Mouse (Mus musculus) megakaryocyte progenitor cell, adult 5-6 weeks (primary cell): ENCODE results near the gene Bdkrb2. TPM values are rescaled to one million over a fixed set of nuclear protein-coding genes. Genes with fewer than 3 reads are reported as not detected.
A peak's percentile ranks its signal among the peaks of the same experiment; 100 is the strongest.

Experiments used
- ATAC-seq: replicated peaks from 2 replicates; pipeline ENCODE4 v1.8.0; 2016; ENCODE audit warnings: mild to moderate bottlenecking, moderate TSS enrichment, inconsistent platforms; ENCODE audit not compliant: poor library complexity
- total RNA-seq, 2 experiments: library from RNA; stranded (forward) in 1 of 2; stranded (reverse) in 1 of 2; fragments of 157-497, 149-512 nt in 1 of 2; fragments of 200-1000 nt in 1 of 2; gene quantifications; 2 replicates each; pipeline versions ENCODE4 v1.2.3 to v1.2.4; 2015 to 2017

Bdkrb2 gene
- total RNA-seq, 2 experiments from 2014 or later: not detected

DNA sequence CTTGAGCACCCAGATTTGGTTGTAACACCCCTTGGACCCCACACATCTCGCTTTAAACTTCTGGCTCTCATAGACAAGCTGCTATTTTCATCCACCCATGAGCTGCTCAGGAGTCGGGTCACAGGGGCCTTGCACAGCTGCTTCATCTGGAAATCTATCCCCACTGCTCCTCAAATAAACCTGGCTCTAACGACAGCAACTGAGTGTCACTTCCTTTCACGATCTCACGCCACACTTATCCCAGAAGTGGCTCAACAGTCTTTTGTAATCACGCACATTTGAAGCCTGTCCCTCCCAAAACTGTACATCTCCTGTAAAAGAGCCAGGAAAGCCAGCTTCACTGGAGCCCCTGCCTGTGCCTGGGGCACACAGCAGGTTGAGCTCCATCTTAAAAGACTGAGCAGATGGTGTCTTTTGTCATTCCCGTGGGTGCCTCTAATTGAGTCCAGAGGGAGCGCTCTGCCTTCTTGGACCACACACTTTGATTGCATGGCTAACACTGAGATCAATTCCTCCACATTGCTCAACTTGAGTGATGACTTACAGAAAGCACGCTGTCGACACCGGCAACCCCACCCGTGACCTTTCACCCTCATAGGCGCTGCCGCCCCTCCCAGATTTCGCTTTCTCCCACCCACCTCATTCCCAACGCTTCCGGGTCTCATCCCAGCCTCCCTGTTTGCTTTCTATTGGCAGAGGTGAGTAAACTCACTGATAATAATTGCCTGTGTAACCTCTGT lies 17.2 kb upstream of the Bdkrb2 start:
- ATAC-seq: no peak

DNA sequence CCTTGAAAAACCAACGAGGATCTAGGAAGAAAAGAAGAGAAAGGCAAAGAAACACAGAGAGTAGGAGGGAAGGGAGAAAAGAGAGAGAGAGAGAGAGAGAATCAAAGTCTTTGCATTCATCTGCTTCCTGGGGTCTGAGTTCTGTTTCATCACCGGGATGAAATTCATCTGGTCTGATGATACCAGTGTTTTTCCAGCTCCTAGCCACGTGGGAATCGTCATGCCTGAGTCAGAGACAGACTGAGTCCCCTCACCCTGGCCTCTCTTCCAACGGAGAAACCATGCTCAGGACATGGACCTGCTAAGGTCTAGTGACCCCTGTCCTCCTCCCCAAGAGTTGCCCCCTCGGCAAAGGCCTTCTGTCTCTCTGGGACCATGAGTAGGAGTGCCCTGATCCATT lies 16.5 kb upstream of the Bdkrb2 start:
- no peak for ATAC-seq

DNA sequence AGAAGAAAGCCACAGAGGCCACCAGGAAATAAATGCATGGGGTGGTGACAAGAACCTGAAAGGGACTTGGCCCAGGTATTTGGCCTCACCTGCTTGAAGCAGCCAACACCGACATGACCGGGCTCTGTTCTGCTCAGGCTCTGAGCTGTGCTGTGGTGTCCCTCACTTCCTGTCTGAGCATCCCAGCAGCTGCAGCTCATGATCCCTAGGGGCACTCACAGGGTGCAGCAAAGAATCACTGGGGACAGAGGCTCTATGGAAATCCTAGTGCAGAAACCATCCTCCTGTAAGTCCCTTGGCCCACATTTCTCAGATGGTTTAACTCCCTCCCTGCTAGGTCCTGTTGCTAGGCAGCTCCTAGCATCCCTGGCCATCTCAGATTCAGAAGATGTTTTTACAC lies 15.9 kb upstream of the Bdkrb2 start:
- ATAC-seq: no peak

DNA sequence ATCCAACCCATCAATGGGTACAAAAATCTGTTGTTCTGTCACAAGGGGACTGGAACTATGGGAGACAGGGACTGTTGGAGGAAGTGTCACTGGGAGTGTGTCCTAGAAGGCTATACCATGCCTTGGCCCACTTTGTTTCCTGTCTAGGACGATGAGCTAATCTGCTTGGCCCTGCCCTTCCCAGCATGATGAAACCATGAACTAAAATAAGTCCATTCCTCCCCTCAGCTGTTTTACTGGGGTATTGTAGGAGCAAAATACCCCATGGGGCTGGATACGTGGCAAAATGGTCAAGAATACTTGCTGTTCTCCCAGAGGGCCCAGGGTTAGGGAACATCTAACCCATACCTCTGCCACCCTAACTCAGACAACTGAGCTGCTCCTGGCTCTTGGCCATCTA lies 15.0 kb upstream of the Bdkrb2 start:
- no peak for ATAC-seq

DNA sequence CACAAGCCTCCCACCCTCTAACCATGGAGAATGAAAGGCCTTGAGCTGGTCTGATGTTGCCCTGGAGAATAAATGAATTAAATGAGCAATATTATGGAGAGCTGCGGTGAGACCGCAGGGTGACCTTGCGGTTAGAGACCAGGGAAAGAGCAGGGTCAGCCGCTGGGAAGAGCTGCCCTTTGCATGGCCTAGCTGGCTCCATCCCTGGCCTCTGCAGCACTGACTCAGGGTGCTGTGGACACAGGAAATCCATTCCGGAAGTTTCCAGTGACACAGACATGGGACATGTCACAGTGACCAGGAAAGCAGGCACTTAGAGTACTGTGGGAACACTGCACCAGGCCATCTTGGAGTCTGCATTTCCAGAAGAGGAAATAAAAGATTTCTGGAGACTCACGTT lies 14.1 kb upstream of the Bdkrb2 start:
- ATAC-seq: no peak

DNA sequence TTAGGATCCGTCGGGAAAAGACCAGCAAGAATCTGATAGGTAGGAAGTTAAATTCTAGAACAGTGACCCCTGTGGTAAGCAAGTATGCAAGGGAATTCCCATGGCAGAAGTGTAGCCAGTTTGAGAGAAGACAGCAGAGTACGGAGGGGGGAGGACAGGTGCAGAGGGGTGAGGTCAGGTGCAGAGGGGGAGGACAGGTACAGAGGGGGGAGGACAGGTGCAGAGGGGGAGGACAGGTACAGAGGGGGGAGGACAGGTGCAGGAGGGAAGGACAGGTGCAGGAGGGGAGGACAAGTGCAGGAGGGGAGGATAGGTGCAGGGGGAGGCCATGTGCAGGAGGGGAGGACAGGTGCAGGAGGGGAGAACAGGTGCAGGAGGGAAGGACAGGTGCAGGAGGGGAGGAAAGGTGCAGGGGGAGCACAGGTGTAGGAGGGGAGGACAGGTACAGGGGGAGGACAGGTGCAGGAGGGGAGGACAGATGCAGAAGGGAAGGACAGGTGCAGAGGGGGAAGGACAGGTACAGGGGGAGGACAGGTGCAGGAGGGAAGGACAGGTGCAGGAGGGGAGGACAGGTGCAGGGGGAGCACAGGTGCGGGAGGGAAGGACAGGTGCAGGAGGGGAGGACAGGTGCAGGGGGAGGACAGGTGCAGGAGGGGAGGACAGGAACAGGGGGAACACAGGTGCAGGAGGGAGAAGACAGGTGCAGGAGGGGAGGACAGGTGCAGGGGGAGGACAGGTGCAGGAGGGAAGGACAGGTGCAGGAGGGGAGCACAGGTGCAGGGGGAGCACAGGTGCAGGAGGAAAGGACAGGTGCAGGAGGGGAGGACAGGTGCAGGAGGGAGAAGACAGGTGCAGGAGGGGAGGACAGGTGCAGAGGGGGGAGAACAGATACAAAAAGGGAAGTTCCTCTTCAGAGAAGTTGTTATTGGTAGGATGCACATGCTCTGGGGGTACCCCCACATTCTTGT lies 12.9 kb upstream of the Bdkrb2 start:
- ATAC-seq: no peak

DNA sequence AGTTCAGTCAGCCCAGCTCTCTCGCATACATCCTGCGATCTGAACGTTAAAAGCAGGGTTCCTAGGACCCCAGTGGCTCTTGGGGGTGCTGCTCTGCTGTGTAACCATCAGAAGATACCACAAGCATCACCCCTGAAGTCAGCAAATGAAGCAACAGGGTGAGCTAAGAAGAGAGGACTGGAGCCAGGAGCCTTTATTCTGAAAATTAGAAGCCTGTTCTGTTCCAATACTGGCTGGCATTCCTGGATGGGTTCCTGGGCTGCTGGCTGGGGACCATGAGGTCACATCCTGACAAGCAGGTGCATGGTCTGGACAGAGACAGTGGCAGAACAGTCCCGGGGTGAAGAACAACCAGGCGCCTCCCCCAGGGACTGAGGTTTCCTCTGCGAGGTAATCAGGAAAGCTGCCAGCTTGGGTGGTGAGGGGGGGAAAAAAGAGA lies 11.5 kb upstream of the Bdkrb2 start:
- ATAC-seq: no peak

DNA sequence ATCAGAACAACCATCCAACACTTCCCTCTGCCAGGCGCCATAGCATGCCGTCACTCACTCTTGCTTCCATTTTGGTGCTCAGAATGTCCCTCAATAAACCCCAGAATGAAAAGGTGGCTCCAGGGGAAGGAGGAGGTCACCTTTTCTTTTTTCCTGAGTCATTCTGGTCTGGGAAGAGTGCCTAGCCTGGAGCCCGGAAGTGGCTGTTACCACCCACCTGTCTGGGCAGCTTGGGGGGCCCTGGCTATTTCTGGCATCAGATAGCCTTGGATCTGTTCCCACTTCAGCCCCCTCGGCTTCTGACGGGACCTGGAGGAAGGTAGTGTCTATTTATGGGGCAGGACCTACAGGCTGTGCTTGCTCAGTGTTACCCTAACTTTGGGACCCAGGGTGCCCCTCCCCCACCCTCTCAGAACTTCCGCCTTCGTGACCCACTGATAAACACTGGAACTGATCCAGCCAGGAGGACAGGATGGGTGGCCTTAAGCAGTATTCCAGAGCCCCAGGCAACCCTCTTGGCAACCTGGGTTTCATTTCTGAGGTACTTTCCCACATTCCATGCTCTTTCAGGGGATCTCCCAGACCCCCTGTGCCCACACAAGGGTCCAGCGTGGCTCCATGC lies 8.8 kb upstream of the Bdkrb2 start:
- ATAC-seq: no peak

DNA sequence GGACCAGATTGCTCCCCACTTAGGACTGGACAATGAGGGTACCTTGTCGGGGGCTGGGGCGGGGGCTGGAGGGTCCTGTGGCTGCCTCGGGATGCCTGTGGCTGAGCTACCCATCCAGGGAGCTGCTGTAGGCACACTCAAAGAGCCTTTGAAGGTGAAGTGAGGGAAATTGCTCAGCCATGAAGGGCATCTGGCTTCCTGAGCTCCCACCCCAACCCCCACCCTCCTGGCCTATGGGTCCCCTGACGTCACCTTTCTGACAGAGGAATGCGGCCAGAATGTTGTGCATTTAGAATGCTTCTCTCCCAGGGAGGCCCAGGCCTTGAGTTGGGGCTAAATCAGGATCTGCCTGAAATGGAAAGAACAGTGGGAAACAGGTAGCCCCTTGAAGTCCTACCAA lies 7.9 kb upstream of the Bdkrb2 start:
- ATAC-seq: no peak

DNA sequence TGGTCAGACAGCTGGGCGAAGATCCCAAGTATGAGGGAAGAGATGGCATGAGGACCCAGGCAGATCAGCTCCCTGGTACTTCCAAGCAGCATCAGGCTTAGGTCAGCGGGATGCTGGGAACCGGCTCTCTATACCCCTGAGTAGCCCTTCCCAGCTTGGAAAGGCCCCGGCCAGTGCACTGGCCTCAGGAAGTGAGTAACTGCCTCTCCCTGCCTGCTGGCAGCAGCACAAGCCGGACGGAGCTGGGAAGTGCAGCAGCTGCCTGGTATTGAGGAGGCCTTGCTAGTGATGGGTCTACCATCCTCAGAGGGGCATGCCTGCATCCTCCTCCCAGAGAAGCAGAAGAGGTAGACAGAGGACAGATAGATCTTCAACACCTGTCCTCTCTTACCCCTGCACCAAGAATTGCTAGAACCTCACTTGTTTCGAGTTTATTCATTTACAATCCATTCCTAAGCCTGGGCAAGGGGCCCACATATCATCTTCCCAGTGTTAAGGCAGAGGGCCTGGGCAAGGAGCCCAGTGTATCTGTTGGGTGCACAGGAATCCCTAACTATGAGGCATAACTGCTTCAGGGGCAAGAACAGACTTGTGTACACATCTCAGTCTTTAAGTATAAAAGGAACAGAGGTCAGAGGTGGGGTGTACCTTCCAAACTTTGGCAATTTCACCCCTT lies 5.6 kb upstream of the Bdkrb2 start:
- no peak for ATAC-seq

DNA sequence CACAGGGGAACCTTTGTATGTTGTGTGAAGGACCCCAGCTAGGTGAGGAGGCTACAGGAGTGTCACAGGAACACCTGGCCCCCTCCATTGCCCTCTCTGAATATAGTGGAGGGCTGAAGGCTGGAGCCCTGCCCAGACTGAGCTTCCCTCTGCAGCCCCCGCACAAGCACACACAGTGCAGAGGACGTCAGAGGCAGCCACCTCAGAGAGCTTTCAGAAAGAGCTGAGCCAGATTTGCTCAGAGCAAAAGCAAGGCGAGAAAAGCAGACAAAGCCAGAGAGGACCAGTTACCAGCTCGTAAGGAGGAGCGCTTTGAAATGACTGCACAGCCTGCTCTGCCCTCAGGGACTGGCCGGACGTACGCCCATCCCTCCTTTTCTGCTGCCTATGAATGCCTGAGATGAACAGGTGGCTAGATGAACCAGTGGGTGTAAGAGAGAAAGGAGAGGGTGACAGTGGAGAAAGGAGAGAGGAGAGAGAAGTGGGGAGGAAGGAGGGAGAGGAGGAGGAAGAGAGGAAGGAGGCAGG lies 2.0 kb upstream of the Bdkrb2 start:
- no peak for ATAC-seq

DNA sequence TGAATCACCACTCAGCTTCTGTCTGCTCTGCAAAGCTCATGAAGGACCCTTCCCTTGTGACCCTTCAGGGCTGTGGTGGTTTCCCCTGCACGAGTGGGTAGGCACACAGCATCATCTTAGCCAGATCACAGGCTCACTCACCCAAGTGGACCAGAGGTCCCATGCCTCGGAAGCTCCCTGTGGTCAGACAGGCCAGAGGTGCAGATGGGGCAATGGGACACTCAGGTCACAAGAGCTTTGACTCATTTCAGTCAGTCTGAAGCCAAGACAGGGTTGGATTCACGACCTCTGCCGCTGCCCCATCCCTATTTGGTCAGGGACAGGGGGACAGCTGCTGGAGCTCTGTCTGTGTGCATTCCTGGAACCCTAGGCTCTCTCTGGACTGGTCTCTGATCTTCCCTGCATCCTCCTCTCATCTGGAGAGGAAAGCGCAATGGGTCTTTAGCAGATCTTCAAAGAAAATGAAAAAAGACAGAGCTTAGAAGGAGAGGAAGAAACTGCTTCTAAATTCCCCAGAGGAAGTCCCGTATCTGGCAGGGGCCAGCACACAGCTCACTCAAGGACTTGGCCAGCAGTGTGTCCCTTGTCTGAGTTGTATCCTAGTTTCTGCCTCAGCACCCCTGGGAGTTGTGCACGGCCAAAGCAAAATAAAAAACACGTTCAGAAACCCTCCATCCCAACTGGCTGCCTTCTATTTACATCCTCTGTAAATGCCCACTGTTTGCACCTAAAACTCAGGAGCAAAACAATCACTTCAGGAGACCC lies 788 bp upstream of the Bdkrb2 start:
- ATAC-seq: no peak

DNA sequence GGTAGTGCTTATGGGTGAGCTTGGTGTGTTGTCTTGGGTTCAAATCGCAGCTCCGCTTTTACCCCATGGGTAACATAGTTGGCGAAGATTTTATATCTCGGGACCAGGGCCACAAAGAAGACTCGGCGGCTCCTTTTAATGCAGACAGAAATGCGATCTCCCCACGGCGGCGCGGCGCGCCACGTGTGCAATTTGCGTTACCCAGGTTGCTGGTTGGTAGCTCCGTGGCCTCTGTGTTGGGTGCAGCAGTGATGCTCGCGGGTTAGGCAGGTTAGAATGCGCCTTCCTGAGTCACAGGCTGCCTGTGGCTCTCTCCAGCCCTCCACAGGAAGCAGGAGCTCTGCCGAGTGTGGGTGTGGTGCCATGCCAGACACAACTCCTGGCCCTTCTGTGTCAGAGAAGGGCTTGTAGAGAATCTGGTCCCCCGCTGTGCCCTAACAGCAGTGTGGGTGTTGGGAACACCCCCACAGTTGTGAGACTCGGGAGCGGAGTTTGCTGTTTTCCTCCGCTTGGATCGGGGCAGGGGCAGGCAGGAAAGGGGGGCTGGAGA lies 775 bp downstream of the Bdkrb2 start:
- no peak for ATAC-seq

DNA sequence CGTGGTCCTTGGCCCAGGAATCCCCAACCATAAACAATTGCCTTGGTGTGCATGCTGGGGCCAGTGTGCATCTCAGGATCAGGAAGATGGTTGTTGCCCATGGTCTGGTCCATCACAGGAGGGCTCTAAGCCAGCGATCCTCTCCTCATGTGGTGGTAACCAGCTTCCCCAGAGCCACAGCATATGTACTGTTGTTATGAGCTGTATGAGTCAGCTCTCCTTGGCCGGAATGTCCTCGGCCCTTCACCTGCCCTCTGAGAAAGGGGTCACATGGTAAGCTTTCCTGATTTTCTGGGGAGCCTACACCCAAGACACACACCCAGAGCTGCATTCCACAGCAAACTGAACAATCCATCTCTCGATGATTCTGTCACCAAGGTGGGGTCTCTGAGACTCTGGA lies 2.2 kb downstream of the Bdkrb2 start:
- ATAC-seq: no peak

DNA sequence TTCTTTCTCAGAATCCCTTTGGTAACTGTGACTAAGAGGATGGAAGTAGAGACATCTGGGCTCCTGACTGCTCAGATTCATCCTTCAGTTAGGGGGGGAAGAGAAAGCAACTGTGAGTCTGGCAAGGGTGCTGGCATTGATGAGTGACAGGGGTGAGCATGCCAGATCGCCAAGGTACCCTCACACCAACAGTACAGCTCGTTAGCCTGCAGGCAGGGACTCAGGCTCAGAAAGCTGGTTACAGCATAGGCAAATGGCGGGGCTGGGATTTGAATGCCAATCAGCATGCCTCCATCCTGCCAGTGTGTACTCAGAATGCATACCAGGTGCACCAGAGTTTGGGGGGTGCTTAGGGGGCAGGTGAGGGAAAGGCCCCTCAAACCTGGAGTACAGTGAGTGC lies 8.8 kb downstream of the Bdkrb2 start:
- no peak for ATAC-seq

DNA sequence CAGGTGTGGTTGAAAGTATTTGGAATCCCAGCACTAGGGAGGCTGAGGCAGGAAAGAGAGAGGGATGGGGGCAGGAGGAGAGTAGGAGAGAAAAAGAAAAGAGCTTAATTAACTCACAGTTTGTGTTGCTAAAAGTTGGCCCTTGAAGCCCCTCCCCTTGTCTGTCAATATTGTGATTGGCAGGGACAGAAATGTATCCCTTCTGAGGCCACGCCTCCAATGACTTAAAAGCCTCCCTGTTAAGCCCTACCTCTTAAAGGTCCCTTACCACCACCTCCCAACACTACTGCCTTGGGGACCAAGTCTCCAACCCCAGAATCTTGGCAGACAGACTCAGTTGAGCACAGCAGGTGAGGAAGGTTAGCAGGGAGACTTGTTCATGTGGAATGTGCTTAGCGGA lies 9.6 kb downstream of the Bdkrb2 start:
- 0 out of 2 replicates have a peak, but pooled peaks have one; percentile 29 for ATAC-seq

DNA sequence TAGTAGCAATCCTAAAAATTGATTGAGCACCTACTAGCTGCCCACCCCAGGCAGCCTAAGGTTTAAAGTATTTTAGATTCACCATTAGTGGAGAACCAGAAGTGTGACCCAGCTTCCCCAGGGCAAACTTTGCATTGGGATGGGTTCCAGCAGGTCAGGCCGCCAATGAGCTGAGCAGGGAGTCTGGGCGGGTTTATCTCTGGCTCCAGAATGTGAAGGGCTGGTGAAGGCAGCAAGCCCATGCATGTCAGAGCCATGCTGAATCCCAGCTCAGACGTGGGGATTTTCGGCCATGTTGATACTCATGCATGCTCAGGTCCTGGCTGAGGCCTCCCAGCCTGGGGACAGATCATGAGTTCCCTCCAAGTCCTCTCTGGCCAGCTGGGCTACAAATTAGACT lies 11.3 kb downstream of the Bdkrb2 start:
- ATAC-seq: no peak

DNA sequence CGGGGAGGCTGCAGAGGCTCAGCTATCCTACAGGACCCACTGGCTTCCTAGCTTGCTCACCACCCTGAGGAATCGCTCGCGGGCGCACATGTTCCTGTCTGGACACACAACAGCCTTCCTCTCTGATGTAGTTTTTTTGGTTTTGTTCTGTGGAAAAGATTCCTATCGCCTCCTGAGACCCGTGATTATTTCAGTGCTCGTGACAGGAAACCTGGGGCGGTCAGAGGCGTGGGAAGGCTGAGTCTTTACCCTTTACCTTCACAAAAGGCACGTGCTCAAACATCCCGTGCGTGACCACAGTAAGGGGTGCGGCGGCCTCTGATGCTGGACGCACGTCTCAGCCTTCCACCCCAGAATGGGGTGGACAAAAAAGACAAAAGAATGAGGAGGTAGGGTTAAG lies 17.5 kb downstream of the Bdkrb2 start:
- no peak for ATAC-seq

DNA sequence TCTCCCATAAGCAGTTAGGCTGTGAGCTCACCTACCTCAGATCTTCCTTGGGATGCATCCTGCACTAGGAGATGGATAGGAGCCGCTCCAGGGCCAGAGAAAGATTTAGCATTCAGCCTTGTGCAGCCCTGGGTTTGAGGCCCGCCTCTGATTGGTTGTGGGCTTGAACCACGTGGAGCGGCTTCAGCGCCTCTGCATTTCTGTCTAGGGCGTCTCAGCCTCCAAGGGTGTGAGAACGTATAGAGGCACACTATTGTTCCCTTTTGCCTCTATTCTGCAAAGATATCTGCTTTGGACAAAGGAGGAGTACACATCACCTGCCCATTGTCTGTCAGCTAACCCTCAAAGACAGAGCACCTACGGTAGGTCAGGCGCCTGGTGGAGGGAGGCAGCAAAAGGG lies 19.5 kb downstream of the Bdkrb2 start:
- no peak for ATAC-seq

DNA sequence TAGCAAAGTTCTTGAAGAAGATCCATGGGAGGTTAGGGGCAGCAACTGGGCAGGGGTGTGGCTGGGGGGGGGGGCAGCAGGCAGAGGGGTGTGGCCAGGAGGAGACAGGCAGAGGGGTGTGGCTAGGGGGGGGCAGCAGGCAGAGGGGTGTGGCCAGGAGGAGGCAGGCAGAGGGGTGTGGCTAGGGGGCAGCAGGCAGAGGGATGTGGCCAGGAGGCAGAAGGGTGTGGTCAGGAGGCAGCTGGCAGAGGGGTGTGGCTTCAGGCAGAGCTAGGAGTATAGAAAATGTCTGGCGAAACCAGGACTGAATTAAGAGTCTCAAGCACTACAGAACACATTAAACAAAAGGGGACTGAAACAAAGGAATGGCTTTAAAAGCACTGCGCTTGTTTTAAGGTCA lies 20.5 kb downstream of the Bdkrb2 start:
- peak; percentile 96 for ATAC-seq
